Mouse (Mus musculus) heart, postnatal 0 days (tissue): ENCODE measurements around the gene Tbata.

Source experiments
- CTCF ChIP-seq: IDR thresholded peaks from 2 replicates; pipeline ENCODE4 v1.5.1; 2016; ENCODE audit warnings: antibody characterized with exemption, control low read depth, low read depth
- EP300 ChIP-seq: IDR thresholded peaks from 2 replicates; pipeline ENCODE4 v1.6.1; 2016; ENCODE audit warnings: antibody characterized with exemption, low read depth

DNA sequence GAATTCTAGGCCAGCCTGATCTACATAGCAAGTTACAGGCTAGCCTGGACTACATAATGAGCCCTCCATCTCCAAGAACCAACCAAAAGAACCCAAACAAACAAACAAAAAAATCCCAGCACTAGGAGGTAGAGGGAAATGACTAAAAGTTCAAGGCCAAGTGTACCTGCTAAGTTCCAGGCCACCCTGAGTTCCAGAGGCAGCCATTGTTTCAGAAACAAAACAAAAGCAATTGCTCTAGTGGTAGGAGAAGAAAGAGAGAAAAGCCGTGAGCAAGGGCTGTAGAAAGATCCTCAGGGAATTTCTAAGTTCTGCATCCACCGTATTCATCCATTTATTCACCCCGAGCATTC is 26.0 kb upstream of the Tbata start:
- no peak for TF ChIP-seq CTCF
- TF ChIP-seq EP300, result no peak
